Mouse (Mus musculus) layer of hippocampus, adult 9-11 months (tissue): ENCODE data around the gene Gm21317.
"Not testable (repeated sequence)": the region's sequence is repeated elsewhere in the genome, so short reads cannot be mapped to it uniquely, and the experiment has no call there.

ENCODE experiments used
- DNase-seq: peaks from one replicate; pipeline ENCODE4 v3.0.0; 2022

Gm21317 gene

DNA sequence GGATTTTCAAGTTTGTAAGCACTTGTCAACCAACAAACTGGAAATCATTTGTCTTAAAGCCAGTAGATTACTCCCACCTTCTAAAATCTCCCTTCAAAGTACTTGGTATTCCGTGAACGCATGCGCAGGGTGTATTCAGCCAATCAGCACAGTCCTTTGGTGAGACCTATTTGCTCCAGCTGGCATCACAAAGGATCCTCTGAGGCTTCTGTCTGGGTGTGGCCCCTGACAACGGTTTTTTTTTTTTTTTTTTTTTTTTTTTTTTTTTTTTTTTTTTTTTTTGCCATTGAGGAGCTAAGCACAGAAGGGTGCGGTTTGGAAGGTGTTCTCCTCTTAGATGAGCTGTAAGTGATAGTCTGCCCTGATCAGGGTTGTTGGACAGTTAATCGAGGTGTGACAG is at the start of gene Gm21317:
Gene Gm21317 (plus strand): TSS at position 301 of the 400 bp plus-strand sequence.
- not testable (repeated sequence) for DNase-seq
